Mouse (Mus musculus): ENCODE measurements at regions not wholly inside any gene's neighbourhood (a gene's known extent, or its start where the extent isn't known, plus 50 kb on each side); places are given as distances from the start of the nearest gene placed in this dataset.
"Not testable (repeated sequence)": the region's sequence is repeated elsewhere in the genome, so short reads cannot be mapped to it uniquely, and the experiment has no call there.

GRCm38 (mm10) chr2:92664939-92665338, 65.4 kb downstream of the Chst1 start:
- Histone ChIP-seq H3K9ac (ENCODE audit: low read depth, low read length) (no peak overlapping the region), H3K4me1 (replicated peaks; ENCODE audit: insufficient read depth, low read length) (no peaks in the 10 kb centered on the region), H3K27ac (no peak overlapping the region), H3K36me3 (ENCODE audit: insufficient read depth, low read length) (no peaks in the 10 kb centered on the region), H3K4me3 (replicated peaks; ENCODE audit: low read depth, low read length) (no peak overlapping the region), H3K9me3 (replicated peaks; ENCODE audit: low read length) (no peaks in the 10 kb centered on the region), H3K27me3 (ENCODE audit: insufficient read depth, low read length) (no peaks in the 10 kb centered on the region), H3K4me2 (ENCODE audit: low read length) (no peak overlapping the region)
- ATAC-seq (replicated peaks; ENCODE audit: low FRiP score, low read depth) (no peak), DNase-seq (ENCODE audit: low spot score) (no peak)
- WGBS, result 79% methylated on average over 5 of the region's 5 CpGs
- no peak for TF ChIP-seq CTCF (IDR thresholded peaks at IDR 0.05; ENCODE audit: low read depth)

DNA sequence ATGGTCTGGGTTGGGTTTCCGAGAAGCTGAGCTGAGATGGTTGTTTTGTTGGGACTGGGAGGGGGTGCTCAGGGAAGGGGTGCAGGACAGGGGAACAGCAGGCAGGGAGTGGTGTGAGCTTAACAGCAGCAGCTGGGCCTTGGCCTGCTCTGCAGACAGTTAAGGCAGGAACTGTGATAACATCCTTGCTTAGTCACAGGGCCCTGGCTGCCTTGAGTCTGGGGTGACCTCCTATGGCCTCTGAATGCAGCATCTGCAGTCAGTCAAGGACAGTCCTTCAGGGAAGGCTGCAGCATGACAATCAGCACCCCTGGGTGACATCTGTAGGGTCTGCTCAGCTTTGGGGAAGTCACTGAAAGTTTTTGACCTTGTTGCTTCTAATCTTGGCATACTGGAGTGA, 67.7 kb downstream of the Chst1 start:
- H3K4me3 ChIP-seq (replicated peaks; ENCODE audit: low read depth, low read length), result no peak overlapping the region
- DNase-seq (ENCODE audit: low spot score) (peak; percentile 18), ATAC-seq (replicated peaks; ENCODE audit: low FRiP score, low read depth) (no peak)
- 50% methylated on average over 1 of the region's 1 CpGs for WGBS
- no peaks in the 10 kb centered on the region for H3K27me3 ChIP-seq (ENCODE audit: insufficient read depth, low read length)
- H3K4me2 ChIP-seq (ENCODE audit: low read length), result no peak overlapping the region
- no peak overlapping the region for H3K27ac ChIP-seq
- no peaks in the 10 kb centered on the region for H3K36me3 ChIP-seq (ENCODE audit: insufficient read depth, low read length)
- H3K9me3 ChIP-seq (replicated peaks; ENCODE audit: low read length), result no peaks in the 10 kb centered on the region
- H3K9ac ChIP-seq (ENCODE audit: low read depth, low read length), result no peak overlapping the region
- TF ChIP-seq CTCF (IDR thresholded peaks at IDR 0.05; ENCODE audit: low read depth), result no peak
- no peaks in the 10 kb centered on the region for H3K4me1 ChIP-seq (replicated peaks; ENCODE audit: insufficient read depth, low read length)

DNA sequence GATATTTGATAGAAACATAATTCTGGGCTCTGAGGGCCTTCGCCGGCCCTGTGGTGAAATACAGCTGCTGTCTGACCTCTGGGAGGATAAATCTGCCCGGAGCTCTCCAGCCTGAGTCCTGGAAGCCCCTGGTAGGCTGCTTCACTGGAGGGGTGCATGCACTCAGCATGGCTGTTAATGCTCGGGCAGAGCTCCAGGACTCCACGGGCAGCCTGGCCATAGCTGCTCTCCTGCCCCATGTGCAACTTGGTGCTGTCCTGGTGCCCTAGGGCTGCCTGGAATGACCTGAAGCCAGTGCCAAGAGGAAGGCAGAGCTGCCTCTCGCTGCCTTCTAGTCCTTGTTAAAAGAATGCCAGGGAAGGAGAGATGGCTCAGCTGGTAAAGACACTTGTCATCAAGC, 68.2 kb downstream of the Chst1 start:
- no peak overlapping the region for H3K9ac ChIP-seq (ENCODE audit: low read depth, low read length)
- no peak for TF ChIP-seq CTCF (IDR thresholded peaks at IDR 0.05; ENCODE audit: low read depth)
- H3K4me3 ChIP-seq (replicated peaks; ENCODE audit: low read depth, low read length), result no peak overlapping the region
- no peaks in the 10 kb centered on the region for H3K36me3 ChIP-seq (ENCODE audit: insufficient read depth, low read length)
- DNase-seq (ENCODE audit: low spot score) (no peak), ATAC-seq (replicated peaks; ENCODE audit: low FRiP score, low read depth) (no peak)
- H3K27ac ChIP-seq, result no peak overlapping the region
- H3K9me3 ChIP-seq (replicated peaks; ENCODE audit: low read length), result no peaks in the 10 kb centered on the region
- H3K27me3 ChIP-seq (ENCODE audit: insufficient read depth, low read length), result no peaks in the 10 kb centered on the region
- 24% methylated on average over 6 of the region's 6 CpGs for WGBS
- no peaks in the 10 kb centered on the region for H3K4me1 ChIP-seq (replicated peaks; ENCODE audit: insufficient read depth, low read length)
- no peak overlapping the region for H3K4me2 ChIP-seq (ENCODE audit: low read length)

- not testable (repeated sequence) for H3K9ac ChIP-seq (ENCODE audit: low read depth, low read length); H3K27me3 ChIP-seq (ENCODE audit: insufficient read depth, low read length); H3K27ac ChIP-seq; H3K4me2 ChIP-seq (ENCODE audit: low read length); H3K36me3 ChIP-seq (ENCODE audit: insufficient read depth, low read length); H3K9me3 ChIP-seq (replicated peaks; ENCODE audit: low read length); DNase-seq (ENCODE audit: low spot score); H3K4me3 ChIP-seq (replicated peaks; ENCODE audit: low read depth, low read length); H3K4me1 ChIP-seq (replicated peaks; ENCODE audit: insufficient read depth, low read length); ATAC-seq (replicated peaks; ENCODE audit: low FRiP score, low read depth)
- 43% methylated on average over 9 of the region's 10 CpGs for WGBS
Observed at GRCm38 (mm10) chr2:92669431-92670081, 70.0 kb downstream of the Chst1 start.

DNA sequence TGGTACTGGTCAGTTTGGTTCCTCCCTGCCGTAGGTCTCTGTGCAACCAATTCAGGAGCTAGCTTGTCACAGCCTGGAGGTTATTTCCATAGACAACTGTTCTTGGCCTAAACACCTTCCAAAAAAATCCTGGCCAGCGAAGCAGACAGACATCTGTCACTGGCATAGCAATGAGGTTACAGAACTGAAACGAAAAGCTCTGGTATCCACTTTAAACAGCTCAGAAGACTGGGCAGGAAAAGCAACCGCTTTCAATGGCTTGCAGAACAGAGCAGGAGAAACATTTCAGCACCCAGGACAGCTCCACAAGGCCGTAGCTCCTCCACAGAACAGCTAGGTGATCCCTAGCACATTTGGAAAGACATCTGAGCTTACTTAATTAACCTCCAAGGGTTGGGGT, 72.1 kb downstream of the Chst1 start:
- no peaks in the 10 kb centered on the region for H3K36me3 ChIP-seq (ENCODE audit: insufficient read depth, low read length)
- DNase-seq (ENCODE audit: low spot score) (peak; percentile 90), ATAC-seq (replicated peaks; ENCODE audit: low FRiP score, low read depth) (no peak)
- H3K27ac ChIP-seq, result no peak overlapping the region
- H3K4me2 ChIP-seq (ENCODE audit: low read length), result no peak overlapping the region
- no peaks in the 10 kb centered on the region for H3K27me3 ChIP-seq (ENCODE audit: insufficient read depth, low read length)
- H3K4me3 ChIP-seq (replicated peaks; ENCODE audit: low read depth, low read length), result no peak overlapping the region
- TF ChIP-seq CTCF (IDR thresholded peaks at IDR 0.05; ENCODE audit: low read depth), result 0 out of 2 replicates have a peak, but pooled peaks have one; percentile 3
- 34% methylated on average over 5 of the region's 5 CpGs for WGBS
- H3K9ac ChIP-seq (ENCODE audit: low read depth, low read length), result no peak overlapping the region
- H3K4me1 ChIP-seq (replicated peaks; ENCODE audit: insufficient read depth, low read length), result no peaks in the 10 kb centered on the region
- no peaks in the 10 kb centered on the region for H3K9me3 ChIP-seq (replicated peaks; ENCODE audit: low read length)

DNA sequence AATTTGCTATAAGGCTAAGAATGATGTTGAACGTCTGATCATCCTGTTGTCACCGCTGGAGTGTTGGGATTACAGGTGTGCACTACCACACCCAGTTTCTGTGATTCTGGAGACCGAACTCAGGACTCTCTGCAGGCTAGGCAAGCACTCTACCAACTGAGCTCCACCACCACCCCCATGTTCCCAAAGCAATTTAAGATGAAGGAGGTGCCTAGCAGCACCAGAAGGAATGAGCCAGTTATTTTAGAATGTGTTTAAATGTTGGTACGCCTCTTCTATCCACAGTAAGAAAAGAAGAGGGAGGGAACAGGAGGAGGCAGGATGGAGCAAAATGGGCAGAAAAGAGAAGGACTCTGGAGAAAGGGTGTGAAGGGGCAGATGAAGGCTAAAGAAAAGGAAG, 72.6 kb downstream of the Chst1 start:
- H3K9ac ChIP-seq (ENCODE audit: low read depth, low read length), result no peak overlapping the region
- TF ChIP-seq CTCF (IDR thresholded peaks at IDR 0.05; ENCODE audit: low read depth), result no peak

More for the DNA sequence above, 72.6 kb downstream of the Chst1 start:
- Histone ChIP-seq H3K36me3 (ENCODE audit: insufficient read depth, low read length) (no peaks in the 10 kb centered on the region), H3K27me3 (ENCODE audit: insufficient read depth, low read length) (no peaks in the 10 kb centered on the region), H3K4me3 (replicated peaks; ENCODE audit: low read depth, low read length) (no peak overlapping the region), H3K27ac (no peak overlapping the region), H3K4me2 (ENCODE audit: low read length) (no peak overlapping the region), H3K4me1 (replicated peaks; ENCODE audit: insufficient read depth, low read length) (no peaks in the 10 kb centered on the region), H3K9me3 (replicated peaks; ENCODE audit: low read length) (no peaks in the 10 kb centered on the region)
- ATAC-seq (replicated peaks; ENCODE audit: low FRiP score, low read depth) (no peak), DNase-seq (ENCODE audit: low spot score) (no peak)
- WGBS, result 74% methylated on average over 4 of the region's 4 CpGs

Data from kidney, postnatal 0 days (tissue).